Mouse (Mus musculus) MEL (cell line): ENCODE results near the gene Rnf185. TPM values are rescaled to one million over a fixed set of nuclear protein-coding genes. Genes with fewer than 3 reads are reported as not detected.

Experiments used
- DNase-seq: peaks from one replicate; pipeline ENCODE4 v3.0.0; 2011; ENCODE audit warnings: low read depth, low spot score
- H3K27ac ChIP-seq: 2 replicates; pipeline ENCODE4 v1.5.1; 2012; ENCODE audit warnings: low read depth, mild to moderate bottlenecking, control low read depth, low read length, moderate library complexity; ENCODE audit not compliant: control insufficient read depth
- H3K27me3 ChIP-seq, 2 experiments: fragments of 150-350 bp in 1 of 2; sonication (generic) in 1 of 2; 2 replicates each; pipeline ENCODE4 v1.6.1; 2012; ENCODE audit warnings: low read length in 2 of 2, mild to moderate bottlenecking in 2 of 2, improper control_type of control experiment in 1 of 2, moderate library complexity in 1 of 2; ENCODE audit not compliant: insufficient read depth in 2 of 2, control insufficient read depth in 1 of 2
- H3K36me3 ChIP-seq, 2 experiments: 2 replicates each; pipeline ENCODE4 v1.6.1; 2012 to 2014; ENCODE audit warnings: low read length in 2 of 2, improper control_type of control experiment in 1 of 2, inconsistent platforms in 1 of 2, mild to moderate bottlenecking in 1 of 2; ENCODE audit not compliant: insufficient read depth in 2 of 2, control insufficient read depth in 1 of 2
- H3K4me1 ChIP-seq, 2 experiments: fragments of 150-350 bp in 1 of 2; sonication (generic) in 1 of 2; 2 replicates each; pipeline ENCODE4 v1.6.1; 2012; ENCODE audit warnings: low read length in 2 of 2, improper control_type of control experiment in 1 of 2, mild to moderate bottlenecking in 1 of 2; ENCODE audit not compliant: insufficient read depth in 2 of 2, control insufficient read depth in 1 of 2
- H3K4me3 ChIP-seq, 2 experiments: fragments of 150-350 bp in 1 of 2; sonication (generic) in 1 of 2; 2 replicates each; pipeline ENCODE4 v1.5.1; 2012; ENCODE audit warnings: low read depth in 2 of 2, low read length in 2 of 2, mild to moderate bottlenecking in 2 of 2, moderate library complexity in 2 of 2, control low read depth in 1 of 2, improper control_type of control experiment in 1 of 2; ENCODE audit not compliant: control insufficient read depth in 1 of 2, insufficient read depth in 1 of 2
- H3K79me2 ChIP-seq: 2 replicates; pipeline ENCODE4 v1.6.1; 2012; ENCODE audit warnings: mild to moderate bottlenecking, low read length, moderate library complexity; ENCODE audit not compliant: control insufficient read depth, poor library complexity, insufficient read depth
- H3K9ac ChIP-seq: 2 replicates; pipeline ENCODE4 v1.6.1; 2012; ENCODE audit warnings: low read depth, mild to moderate bottlenecking, control low read depth, low read length, moderate library complexity; ENCODE audit not compliant: control insufficient read depth, poor library complexity, severe bottlenecking
- H3K9me3 ChIP-seq: fragments of 150-350 bp; sonication (generic); replicated peaks from 2 replicates; pipeline ENCODE4 v1.6.1; 2012; ENCODE audit warnings: mild to moderate bottlenecking, low read length, improper control_type of control experiment, moderate library complexity; ENCODE audit not compliant: insufficient read depth
- BHLHE40 ChIP-seq: IDR thresholded peaks from 2 replicates; pipeline ENCODE4 v1.6.1; 2012; ENCODE audit warnings: low read depth, mild to moderate bottlenecking, inconsistent platforms, low read length, improper control_type of control experiment, borderline replicate concordance
- CHD2 ChIP-seq: IDR thresholded peaks from 2 replicates; pipeline ENCODE4 v1.6.1; 2011; ENCODE audit warnings: low read length, improper control_type of control experiment
- EP300 ChIP-seq, 2 experiments: IDR thresholded peaks; 2 replicates each; pipeline ENCODE4 v1.6.1; 2011; ENCODE audit warnings: improper control_type of control experiment in 2 of 2, low read length in 2 of 2, low read depth in 1 of 2, mild to moderate bottlenecking in 1 of 2
- ETS1 ChIP-seq: IDR thresholded peaks from 2 replicates; pipeline ENCODE4 v1.6.1; 2012; ENCODE audit warnings: low read depth, mild to moderate bottlenecking, inconsistent platforms, low read length, improper control_type of control experiment, moderate library complexity
- GATA1 ChIP-seq: IDR thresholded peaks from 2 replicates; pipeline ENCODE4 v1.6.1; 2011; ENCODE audit warnings: low read depth, low read length, improper control_type of control experiment
- MAFK ChIP-seq: IDR thresholded peaks from 2 replicates; pipeline ENCODE4 v1.6.1; 2011; ENCODE audit warnings: low read depth, mild to moderate bottlenecking, low read length, improper control_type of control experiment, borderline replicate concordance
- MAZ ChIP-seq: IDR thresholded peaks from 2 replicates; pipeline ENCODE4 v1.6.1; 2012; ENCODE audit warnings: low read depth, mild to moderate bottlenecking, inconsistent platforms, low read length, improper control_type of control experiment
- MXI1 ChIP-seq: IDR thresholded peaks from 2 replicates; pipeline ENCODE4 v1.6.1; 2011; ENCODE audit warnings: mild to moderate bottlenecking, low read depth, low read length, improper control_type of control experiment
- MYB ChIP-seq: IDR thresholded peaks from 2 replicates; pipeline ENCODE4 v1.6.1; 2011; ENCODE audit warnings: mild to moderate bottlenecking, low read depth, low read length, improper control_type of control experiment
- MYC ChIP-seq: IDR thresholded peaks from 2 replicates; pipeline ENCODE4 v1.6.1; 2011; ENCODE audit warnings: low read depth, mild to moderate bottlenecking, low read length, improper control_type of control experiment, moderate library complexity
- NELFE ChIP-seq: IDR thresholded peaks from 2 replicates; pipeline ENCODE4 v1.6.1; 2011; ENCODE audit warnings: low read depth, low read length, improper control_type of control experiment
- NRF1 ChIP-seq: IDR thresholded peaks from 2 replicates; pipeline ENCODE4 v1.6.1; 2014; ENCODE audit warnings: low read depth, mild to moderate bottlenecking, inconsistent platforms, low read length, improper control_type of control experiment, moderate library complexity; ENCODE audit not compliant: poor library complexity, insufficient read depth, severe bottlenecking
- POLR2AphosphoS5 ChIP-seq: IDR thresholded peaks from 2 replicates; pipeline ENCODE4 v1.6.1; 2012; ENCODE audit warnings: low read depth, borderline replicate concordance, mild to moderate bottlenecking, inconsistent platforms, low read length, moderate library complexity, mixed read lengths
- RAD21 ChIP-seq: IDR thresholded peaks from 2 replicates; pipeline ENCODE4 v1.6.1; 2011; ENCODE audit warnings: mild to moderate bottlenecking, low read depth, low read length, improper control_type of control experiment
- RCOR1 ChIP-seq: IDR thresholded peaks from 2 replicates; pipeline ENCODE4 v1.6.1; 2012; ENCODE audit warnings: low read depth, mild to moderate bottlenecking, inconsistent platforms, low read length, improper control_type of control experiment
- SIN3A ChIP-seq: IDR thresholded peaks from 2 replicates; pipeline ENCODE4 v1.6.1; 2012; ENCODE audit warnings: low read length, improper control_type of control experiment, inconsistent platforms
- TAL1 ChIP-seq: IDR thresholded peaks from 2 replicates; pipeline ENCODE4 v1.6.1; 2012; ENCODE audit warnings: mild to moderate bottlenecking, inconsistent platforms, low read length, moderate library complexity, mixed read lengths
- TBP ChIP-seq: IDR thresholded peaks from 2 replicates; pipeline ENCODE4 v1.8.0; 2011; ENCODE audit warnings: low read depth, low read length, improper control_type of control experiment
- TCF12 ChIP-seq: IDR thresholded peaks from 2 replicates; pipeline ENCODE4 v1.6.1; 2014; ENCODE audit warnings: low read depth, mild to moderate bottlenecking, inconsistent platforms, low read length, improper control_type of control experiment, moderate library complexity
- UBTF ChIP-seq: IDR thresholded peaks from 2 replicates; pipeline ENCODE4 v1.6.1; 2012; ENCODE audit warnings: low read depth, mild to moderate bottlenecking, inconsistent platforms, low read length, improper control_type of control experiment, moderate library complexity, borderline replicate concordance; ENCODE audit not compliant: insufficient read depth
- USF1 ChIP-seq: IDR thresholded peaks from 2 replicates; pipeline ENCODE4 v1.6.1; 2014; ENCODE audit warnings: low read depth, mild to moderate bottlenecking, inconsistent platforms, low read length, improper control_type of control experiment, moderate library complexity
- polyA plus RNA-seq, 2 experiments: library from polyadenylated mRNA; stranded (reverse) in 1 of 2; unstranded in 1 of 2; fragments of >175 nt in 1 of 2; fragments of >200 nt in 1 of 2; gene quantifications; 2 replicates each; pipeline versions ENCODE4 v1.2.1 to v1.2.4; 2012; ENCODE audit warnings: low replicate concordance in 2 of 2, low read depth in 1 of 2; ENCODE audit not compliant: insufficient read length in 2 of 2, insufficient read depth in 1 of 2, missing spikeins in 1 of 2
- total RNA-seq: library from RNA; depleted of rRNA; stranded (reverse); fragments of 300-350 nt; gene quantifications from 2 replicates; pipeline ENCODE4 v1.2.3, GENCODE M21; 2012

Rnf185 gene
- total and polyA plus RNA-seq, 3 experiments, result 9.9 to 13.8 TPM; not detected in 1

- H3K9me3 ChIP-seq, result no peaks in the 10 kb centered on the region
- TF ChIP-seq CHD2 (no peak), TAL1 (no peak), SIN3A (no peak), POLR2AphosphoS5 (no peak), MYC (no peak), NRF1 (no peak), RAD21 (no peak), NELFE (no peak)
- H3K27me3 ChIP-seq, result no peaks in the 10 kb centered on the region
- no peaks in the 10 kb centered on the region for H3K36me3 ChIP-seq
- H3K27ac ChIP-seq, result no peak overlapping the region
- peaks cover 1 to 2% of the 10 kb centered on the region in 2 experiments; a peak in 3 of 4 replicates for H3K4me1 ChIP-seq
- no peaks in the 10 kb centered on the region for H3K79me2 ChIP-seq
- no peak overlapping the region for H3K9ac ChIP-seq
- DNase-seq, result no peak
- H3K4me3 ChIP-seq, result no peak overlapping the region
Observed at GRCm38 (mm10) chr11:3494857-3495256, 42.7 kb upstream of the Rnf185 start.

- no peaks in the 10 kb centered on the region for H3K27me3 ChIP-seq
- H3K4me3 ChIP-seq, result no peak overlapping the region
- H3K9ac ChIP-seq, result no peak overlapping the region
- no peaks in the 10 kb centered on the region for H3K9me3 ChIP-seq
- 0 out of 4 replicates have a peak, but pooled peaks cover 0 to 4% of the 10 kb centered on the region in 2 experiments for H3K36me3 ChIP-seq
- H3K27ac ChIP-seq, result no peak overlapping the region
- peaks cover 2 to 20% of the 10 kb centered on the region in 2 experiments for H3K4me1 ChIP-seq
- no peak for DNase-seq
- H3K79me2 ChIP-seq, result no peaks in the 10 kb centered on the region
- TF ChIP-seq MYB (no peak), POLR2AphosphoS5 (no peak), NELFE (no peak), TCF12 (no peak), BHLHE40 (no peak), UBTF (no peak), TBP (no peak)
- TF ChIP-seq, all 39 proteins: peak for 0
Observed at GRCm38 (mm10) chr11:3492748-3493147, 40.6 kb upstream of the Rnf185 start.

GRCm38 (mm10) chr11:3489036-3489435, 36.9 kb upstream of the Rnf185 start:
- DNase-seq, result peak; percentile 88
- H3K4me3 ChIP-seq, result peak overlapping the region; percentile 19 to 20; a peak in 1 of 4 replicates
- peak overlapping the region; percentile 4; the same call in 1 of the 2 replicates for H3K27ac ChIP-seq
- H3K9ac ChIP-seq, result no peak overlapping the region
- peaks cover 2 to 21% of the 10 kb centered on the region in 2 experiments for H3K4me1 ChIP-seq
- no peaks in the 10 kb centered on the region for H3K79me2 ChIP-seq
- TF ChIP-seq GATA1 (peak; percentile 95), USF1 (no peak), MXI1 (no peak), TBP (peak; percentile 56; the same call in 1 of the 2 replicates), ETS1 (peak; percentile 65; the same call in 1 of the 2 replicates), SIN3A (peak; percentile 72), MYC (0 out of 2 replicates have a peak, but pooled peaks have one; percentile 34), MAFK (no peak), EP300 (IDR thresholded peaks at IDR 0.05; ENCODE audit: low read depth in 1 of 2, low read length in 2 of 2) (peak; percentile 68 to 88; a peak in 3 of 4 replicates), MAZ (peak; percentile 50; the same call in 1 of the 2 replicates), RCOR1 (0 out of 2 replicates have a peak, but pooled peaks have one; percentile 55), UBTF (no peak)
- H3K36me3 ChIP-seq, result 0 out of 4 replicates have a peak, but pooled peaks cover 0 to 4% of the 10 kb centered on the region in 2 experiments
- no peaks in the 10 kb centered on the region for H3K27me3 ChIP-seq
- no peaks in the 10 kb centered on the region for H3K9me3 ChIP-seq
